Mouse (Mus musculus): ENCODE measurements around the gene Clip3.

Gene Clip3

DNA sequence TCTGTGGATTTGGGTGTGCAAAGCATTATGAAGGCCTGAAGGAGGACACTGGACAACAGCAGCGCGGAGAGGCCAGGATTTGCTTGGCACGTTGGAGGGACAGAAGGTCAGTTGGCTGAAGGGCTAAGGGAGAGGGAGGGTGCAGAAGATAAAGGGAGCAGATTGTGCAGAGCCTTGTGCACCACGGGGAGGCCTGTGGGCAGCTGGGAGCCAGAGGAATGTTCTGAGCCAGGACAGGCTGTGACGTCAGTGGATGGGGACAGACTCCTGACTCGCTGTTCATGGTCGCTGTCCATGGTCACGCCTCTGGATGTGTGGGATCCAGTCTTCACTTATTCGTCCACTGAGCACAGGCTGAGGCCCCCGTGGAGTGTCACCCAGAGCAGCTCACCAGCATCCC, 3.6 kb downstream of the Clip3 start:
- no peak for DNase-seq (ENCODE audit: low spot score)

DNA sequence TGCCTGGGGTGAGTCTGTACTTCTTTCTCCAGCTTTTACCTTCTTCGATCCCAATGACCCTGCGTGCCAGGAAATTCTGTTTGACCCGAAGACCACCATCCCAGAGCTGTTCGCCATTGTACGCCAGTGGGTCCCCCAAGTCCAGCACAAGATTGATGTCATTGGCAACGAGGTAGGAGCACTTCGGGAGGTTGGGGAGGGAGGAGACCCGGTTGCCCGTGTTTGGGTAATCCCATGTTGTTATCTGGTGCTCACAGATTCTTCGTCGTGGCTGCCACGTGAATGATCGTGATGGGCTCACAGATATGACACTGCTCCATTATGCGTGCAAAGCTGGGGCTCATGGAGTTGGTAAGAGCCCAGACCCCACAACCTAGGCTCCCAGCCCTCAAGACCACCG, 5.3 kb downstream of the Clip3 start:
- no peak for DNase-seq (ENCODE audit: low spot score)

DNA sequence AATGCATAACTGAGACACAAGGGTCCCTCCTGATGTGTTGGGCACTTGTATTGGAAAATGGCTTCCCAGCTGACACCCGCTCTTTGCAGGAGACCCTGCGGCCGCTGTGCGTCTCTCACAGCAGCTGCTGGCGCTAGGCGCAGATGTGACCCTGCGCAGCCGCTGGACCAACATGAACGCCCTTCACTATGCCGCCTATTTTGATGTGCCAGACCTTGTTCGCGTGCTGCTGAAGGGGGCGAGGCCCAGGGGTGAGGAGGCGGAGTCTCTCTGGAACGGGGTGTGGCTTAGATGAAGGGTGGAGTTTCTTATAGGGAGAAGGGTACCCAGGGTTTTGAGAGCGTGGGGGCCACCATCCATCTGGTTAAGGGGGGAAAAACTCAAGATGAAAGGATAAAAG, 5.7 kb downstream of the Clip3 start:
- no peak for DNase-seq (ENCODE audit: low spot score)

DNA sequence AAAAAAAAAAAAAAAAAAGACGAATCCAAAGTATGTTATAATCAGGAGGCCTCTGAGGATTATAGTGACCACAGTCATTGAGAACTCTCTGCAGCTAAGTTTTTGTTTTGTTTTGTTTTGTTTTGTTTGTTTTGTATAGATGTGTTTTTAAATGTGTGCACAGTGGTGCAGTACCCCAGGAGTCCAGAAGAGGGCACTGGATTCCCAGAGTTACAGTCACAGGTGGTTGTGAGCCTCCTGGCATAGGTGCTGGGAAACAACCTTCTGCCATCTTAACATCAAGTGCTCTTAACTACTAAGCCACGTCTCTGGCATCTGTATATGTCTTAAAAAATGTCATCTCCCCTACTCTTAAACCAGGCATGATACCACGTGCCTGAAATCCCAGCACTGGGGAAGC, 9.4 kb downstream of the Clip3 start:
- DNase-seq (ENCODE audit: low spot score) = no peak

DNA sequence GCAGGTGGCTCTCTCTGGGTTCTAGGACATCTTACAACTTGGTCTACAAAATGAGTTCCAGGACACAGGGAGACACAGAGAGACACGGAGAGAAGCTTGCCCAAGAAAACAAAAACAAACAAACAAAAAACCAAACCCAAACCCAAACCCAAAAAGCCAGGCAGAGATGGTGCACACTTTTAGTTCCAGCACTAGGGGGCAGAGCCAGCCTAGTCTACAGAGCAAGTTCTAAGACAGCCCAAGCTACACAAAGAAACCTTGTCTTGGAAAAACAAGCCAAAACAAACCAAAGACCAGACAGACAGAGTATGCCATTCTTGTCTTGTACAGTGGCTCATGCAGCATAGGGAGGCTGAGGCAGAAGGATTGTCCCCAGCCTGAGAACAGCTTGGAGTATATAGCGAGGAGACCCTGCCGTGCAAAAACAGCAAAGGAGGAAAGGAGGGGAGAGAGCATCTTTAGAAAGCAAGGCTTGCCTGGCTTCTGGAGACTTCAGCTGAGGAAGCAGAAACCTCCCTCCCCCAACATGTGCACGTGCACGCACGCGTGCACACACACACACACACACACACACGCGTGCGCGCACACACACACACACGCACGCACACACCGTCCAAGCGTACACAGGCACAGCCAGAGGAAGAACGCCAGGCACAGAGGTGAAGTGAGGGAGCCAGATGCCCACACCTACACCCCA, 14.7 kb downstream of the Clip3 start:
- no peak for DNase-seq (ENCODE audit: low spot score)

DNA sequence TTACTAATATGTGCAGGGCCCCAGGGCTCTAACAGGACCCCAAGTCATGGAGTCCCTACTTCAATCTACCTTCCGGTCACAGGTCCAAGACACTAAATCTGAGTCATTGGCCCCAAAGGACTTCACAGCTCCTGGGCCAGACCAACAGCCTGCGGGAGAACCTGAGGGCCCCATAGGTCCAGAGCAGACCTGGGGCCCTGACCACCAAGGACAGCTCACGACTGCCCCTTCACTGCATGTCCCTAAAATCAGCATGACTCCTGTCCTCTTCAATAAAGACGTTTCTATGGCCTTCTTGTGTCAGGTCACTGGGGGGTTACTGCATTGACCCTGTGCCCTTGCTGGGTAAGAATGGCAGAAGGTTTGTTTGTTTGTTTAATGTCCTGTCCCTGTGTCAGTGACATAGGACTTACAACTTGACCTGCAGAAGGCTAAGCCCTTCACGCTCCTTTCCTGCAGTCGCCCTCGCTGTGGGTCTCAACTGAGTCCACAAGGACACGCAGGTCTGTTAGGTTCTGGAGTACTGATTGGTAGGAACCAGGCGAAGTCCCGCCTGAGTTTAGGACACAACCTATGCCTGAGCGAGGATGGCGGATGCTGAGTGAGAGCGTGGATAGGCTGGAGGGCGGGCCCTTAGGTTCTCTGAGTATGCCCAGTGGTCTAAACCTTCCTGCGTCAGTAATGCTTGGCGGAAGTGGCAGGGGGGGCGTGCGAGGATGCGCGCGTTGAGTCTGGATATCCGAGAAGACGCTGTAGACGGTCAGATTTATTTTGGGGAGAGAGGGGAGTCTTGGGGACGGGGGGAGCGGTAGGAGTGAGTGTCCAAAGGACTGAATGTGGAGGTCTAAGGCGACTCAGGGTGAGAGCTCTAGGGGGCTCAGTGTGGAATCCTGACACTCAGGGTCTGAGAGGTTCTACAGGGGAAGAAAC, 16.8 kb downstream of the Clip3 start, which contains the start of gene Alkbh6:
Alkbh6 (plus strand) TSS at position 642 of the 930 bp plus-strand sequence.
- DNase-seq (ENCODE audit: low spot score) = peak; percentile 93

DNA sequence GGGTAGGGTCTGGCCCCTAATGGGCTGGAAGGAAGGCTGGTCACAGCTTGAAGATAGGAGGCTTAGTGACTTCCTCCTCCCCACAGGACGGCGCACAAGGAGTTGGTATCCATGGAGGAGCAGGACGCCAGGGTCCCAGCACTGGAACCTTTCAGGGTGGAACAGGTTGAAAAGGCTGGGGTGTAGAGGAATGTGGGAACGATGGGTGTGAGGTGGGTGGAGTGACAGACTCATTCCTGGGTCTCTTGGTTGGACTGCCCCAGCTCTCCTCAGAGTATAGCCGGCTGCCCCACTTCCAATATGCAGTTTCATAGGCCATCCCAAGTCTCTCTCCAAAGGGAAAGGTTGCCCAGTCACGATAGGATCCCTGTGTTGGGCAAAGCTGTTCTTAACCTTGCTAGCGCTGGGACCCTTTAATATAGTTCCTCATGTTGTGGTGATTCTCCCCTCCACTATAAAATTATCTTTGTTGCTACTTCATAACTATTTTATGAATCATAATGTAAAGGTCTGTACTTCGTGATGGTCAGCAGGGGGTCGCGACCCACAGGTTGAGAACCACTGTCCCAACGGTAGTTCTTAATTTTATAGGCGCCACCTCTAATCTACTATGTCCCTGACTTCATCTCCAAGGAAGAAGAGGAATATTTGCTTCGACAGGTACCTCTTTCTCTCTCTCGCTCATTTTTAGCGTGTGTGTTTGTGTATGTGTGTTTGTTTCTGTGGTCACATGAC, 18.0 kb downstream of the Clip3 start:
- no peak for DNase-seq (ENCODE audit: low spot score)

DNA sequence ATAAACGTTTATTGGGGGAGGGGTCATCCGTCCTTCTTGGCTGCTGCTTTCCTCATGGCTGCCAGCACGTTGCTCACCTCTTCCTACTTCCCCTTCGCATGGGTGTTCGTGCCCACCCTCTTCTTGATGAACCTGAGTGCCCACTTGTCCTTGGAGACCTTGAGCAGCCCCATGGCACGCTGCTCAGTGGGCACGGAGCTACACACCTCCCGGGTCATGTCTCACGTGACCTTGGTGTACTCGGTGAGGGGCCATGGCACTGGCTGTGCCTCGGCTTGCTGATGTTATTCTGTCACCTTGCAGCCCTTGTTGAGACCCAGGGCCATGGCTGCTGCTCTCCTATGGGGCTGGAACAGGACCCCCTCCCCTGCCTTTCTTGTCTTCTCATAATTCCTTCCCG, 18.6 kb downstream of the Clip3 start:
- no peak for DNase-seq (ENCODE audit: low spot score)

DNA sequence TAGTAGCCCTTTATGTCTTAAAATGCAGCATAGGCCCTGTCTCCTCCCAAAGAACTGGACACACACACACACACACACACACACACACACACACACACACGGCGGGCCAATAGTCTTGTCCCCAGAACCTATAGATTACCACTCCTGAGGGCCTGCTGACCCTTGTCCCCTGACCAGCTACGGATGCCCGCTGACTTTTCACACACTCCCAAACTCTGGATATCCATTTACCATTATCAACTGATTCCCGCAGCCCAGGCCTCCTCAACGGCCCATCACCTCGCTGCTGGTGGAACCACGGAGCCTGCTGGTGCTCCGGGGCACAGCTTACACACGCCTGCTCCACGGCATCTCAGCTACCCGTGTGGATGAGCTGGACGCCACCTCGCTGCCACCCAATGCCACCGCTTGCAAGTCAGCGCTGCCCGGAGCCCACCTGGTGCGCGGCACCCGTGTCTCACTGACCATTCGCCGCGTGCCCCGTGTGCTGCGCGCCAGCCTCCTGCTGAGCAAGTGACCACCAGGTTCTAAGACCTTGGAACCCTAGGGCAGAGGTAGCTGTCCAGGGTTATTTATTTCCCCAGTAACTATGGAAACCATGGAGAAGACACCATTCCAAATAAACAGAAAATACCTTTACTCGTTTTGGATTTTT, 22.3 kb downstream of the Clip3 start:
- DNase-seq (ENCODE audit: low spot score) = peak; percentile 62

DNA sequence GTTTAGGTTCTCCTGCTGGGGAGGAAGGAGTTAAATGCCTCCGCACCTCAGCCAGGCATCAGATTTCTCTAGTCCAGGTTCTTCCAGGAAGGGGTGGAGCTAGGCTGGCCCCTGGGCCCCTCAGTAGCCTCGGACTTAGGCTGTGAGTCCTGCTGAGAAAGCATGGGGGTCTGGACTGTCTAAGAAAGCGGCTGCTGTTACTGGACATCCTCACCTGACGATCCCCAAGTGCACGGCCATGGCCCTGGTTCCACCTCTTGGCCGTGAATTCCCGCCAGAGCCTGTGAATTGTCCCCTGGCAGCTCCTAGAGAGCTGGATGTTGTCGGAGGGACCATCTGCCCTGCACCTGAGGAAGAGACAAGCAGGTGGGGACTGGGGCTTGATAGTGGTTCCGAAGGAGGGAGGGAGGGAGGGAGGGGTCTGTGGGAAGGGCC, 23.2 kb downstream of the Clip3 start, which contains the start of gene Syne4:
Syne4 (plus strand) TSS at position 87 of the 435 bp plus-strand sequence.
- DNase-seq (ENCODE audit: low spot score) = peak; percentile 85

DNA sequence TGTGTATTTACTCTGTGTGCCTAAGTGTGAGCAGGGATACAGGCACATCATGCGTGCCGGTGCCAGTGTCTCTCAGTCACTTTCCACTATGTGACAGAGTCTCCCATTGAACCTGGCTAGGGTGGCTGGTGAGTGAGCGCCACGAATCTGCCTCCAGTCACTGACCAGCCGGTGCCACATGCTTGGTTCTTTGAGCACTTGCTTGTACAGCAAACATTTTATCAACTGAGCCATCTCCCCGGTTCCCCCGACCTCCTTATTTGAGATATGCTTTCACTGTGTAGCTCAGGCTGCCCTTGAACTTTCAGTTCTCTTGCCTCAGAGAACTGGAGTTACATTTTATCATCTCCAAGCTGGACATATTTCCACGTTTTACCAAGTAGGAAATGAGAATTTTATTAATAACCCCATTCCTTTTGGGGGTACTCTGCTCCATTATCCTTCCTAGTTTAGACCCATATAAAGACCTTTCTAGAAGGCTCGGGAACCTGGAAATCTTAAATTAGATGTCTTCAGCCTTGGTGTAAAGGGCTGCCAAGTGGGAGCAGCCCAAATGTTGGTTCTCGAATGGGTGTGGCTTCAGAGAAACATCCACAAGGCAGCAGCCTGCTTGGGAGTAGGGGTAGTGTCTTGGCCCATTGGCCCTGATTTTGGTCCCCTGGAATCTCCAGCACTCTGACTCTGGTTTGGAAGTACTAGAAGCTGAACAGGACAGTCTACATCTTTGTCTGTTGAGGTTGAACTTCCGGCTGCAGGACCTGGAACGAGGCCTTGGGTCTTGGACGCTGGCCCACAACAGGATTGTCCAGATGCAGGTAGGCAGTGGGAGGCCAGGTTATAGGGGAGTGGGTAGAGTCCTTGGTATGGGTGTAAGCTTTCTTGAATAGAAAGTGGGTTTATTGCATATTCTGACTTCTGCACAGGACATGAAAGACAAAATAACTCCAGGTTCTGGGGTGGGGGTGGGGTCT, 24.3 kb downstream of the Clip3 start:
- DNase-seq (ENCODE audit: low spot score) = no peak

DNA sequence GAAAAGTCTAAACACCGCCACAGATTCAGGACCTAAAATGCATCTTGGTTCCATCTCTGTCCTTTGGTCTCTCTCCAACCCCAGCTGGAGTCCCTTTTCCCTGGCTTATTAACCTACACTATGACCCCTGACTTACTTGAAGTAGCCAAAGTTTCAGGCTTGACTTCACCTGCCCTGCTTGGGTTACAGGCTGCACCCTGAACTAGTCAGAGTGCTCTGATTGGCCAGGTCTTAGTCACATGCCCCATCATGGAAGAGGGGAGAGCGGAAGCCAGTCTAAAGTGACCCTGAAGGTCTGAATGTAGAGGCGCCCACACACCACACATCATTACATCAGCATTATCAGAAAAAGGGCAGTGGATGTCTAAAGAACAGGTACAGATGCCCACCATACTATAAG, 26.6 kb downstream of the Clip3 start:
- no peak for DNase-seq (ENCODE audit: low spot score)

DNA sequence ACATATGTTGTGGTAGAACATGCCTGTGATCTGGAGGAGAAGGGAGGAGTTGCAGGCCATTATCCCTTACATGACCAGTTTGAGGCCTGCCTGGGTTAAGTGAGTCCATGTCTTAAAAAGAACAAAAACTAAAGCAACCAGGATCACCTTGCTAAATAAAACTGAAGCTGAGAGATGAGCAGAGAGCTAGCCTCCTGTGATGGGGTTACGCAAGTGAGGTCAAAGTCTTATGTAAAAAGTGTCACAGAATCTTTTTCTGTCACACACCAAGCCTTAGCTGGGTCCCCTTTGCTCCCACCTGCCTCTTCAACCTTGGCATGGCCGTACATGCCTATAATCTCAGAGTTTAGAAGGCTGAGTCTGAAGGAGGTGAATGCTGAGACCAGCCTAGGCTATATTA, 29.4 kb downstream of the Clip3 start:
- DNase-seq (ENCODE audit: low spot score) = peak; percentile 61

DNA sequence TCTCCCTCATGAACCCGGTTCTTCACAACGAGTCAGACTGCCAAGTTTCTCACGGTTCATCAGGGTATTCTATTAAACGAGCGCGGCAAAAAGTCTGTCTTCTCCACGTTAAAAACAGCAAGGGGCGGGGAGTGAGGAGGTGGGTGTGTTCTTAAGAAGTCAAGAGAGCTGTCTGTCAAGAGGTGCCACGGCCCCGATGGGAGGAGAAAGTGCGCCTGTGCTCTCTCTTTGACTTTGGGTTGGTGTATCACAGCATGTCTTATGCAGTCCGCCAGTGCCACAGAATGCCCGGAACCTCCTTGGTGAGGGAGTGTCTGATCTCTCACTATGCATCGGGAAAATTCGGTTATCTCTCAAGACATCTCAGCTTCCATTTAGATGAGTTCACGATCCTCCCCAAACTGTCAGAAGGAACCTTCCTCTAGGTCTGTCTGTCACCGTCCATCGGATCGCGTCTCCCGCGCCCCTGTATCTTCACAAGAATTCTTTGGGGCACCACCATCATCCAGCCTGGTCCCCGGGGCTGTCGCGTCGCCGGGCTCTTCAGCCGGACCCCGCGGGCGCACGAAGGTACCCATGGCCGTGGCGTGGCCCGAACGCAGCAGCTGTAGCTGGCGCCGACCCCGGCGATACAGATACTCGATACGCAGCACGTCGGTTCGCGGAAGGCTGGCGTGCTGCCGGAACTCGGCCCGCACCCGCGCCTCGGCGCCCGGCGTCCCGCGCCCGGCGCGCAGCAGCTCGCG, 30.2 kb downstream of the Clip3 start, which contains the start of gene E130208F15Rik:
E130208F15Rik (plus strand) TSS at position 202 of the 746 bp plus-strand sequence.
- peak; percentile 81 for DNase-seq (ENCODE audit: low spot score)

DNA sequence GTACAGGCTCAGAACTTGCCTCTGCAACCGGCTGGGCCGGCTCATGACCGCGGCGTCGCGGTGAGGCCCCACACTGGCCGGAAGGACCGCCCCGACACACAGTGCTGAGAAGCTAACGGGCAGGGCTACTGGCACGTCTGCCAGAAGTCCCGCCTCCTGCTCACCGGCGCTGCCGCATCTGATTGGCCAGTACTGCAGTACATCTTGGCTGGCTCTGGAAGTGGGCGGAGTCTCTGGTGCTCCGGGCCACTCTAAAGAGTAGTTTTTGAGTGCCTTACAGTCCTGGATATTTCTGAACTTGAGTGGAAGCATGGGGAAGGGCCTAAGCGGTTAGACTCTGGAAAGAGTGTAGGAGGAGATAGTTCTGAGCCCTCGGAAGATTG, 30.7 kb downstream of the Clip3 start:
- DNase-seq (ENCODE audit: low spot score) = peak; percentile 97

DNA sequence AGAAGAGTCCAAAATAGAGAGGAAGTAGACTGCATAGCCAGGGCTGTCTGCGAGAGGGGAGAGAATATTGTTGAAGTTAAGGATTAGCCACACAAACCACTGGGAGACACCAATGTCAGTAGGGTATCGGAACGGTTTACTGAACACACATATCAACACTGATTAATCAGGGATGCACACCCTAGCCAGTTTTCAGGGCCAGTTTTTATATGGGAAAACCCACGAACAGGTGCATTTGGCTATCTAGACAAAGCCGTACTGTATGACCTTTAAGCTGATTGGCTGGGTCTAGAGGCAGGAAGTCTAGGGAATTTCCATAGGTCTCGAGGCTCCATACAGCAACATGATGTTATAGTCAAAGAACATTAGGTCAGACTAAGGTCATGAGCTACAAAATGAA, 31.3 kb downstream of the Clip3 start:
- no peak for DNase-seq (ENCODE audit: low spot score)

DNA sequence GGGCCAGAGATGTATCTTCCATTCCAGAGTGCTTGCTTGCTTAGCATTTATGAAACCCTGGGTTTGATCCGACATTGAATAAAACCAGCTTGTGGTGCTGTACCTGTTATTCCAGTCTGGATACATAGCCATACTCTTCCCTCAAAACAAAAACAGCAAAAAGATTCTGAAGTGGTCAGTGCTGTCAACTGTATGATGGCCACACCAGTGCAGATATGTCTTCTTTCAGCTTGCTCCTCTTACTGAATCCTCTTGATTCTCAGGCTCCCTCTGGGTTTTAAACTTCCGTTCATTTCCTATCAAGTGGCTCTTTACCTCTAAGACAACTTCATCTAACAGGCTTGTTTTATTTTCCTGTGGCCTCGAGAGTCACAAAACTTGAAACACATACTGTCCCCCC, 32.3 kb downstream of the Clip3 start, which contains the start of gene Sdhaf1:
Sdhaf1 (minus strand) TSS at position 101 of the 400 bp plus-strand sequence.
- DNase-seq (ENCODE audit: low spot score) = no peak

DNA sequence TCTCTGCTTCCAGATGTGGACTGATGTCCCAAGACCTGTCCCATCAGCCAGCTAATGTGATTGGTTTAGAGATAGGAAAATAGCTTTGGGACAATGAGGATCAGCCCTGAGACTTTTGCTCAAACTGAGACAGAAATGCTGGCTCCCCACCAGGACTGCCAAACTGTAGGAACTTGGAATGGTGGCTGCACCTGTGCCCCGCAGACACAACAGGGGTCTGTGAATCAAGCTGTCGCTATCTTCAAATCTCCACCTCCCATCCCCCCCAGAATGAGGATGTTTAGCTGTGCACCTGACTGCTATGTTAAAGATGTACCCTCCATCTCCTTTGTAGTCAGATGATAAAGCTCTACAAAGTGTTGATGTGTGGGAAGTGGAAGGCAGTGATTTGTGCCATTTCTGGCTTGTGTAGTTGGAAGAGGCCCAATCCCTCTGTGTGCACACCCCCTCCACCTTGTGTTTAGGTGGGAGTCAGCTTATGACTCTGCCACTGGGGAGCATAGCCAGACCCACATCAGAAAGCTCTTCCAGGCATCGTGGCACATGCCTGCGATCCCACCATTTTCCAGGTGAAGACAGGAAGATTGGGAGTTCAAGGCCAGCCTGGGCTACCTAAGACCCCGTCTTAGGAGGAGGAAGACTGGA, 32.9 kb downstream of the Clip3 start:
- DNase-seq (ENCODE audit: low spot score) = no peak

DNA sequence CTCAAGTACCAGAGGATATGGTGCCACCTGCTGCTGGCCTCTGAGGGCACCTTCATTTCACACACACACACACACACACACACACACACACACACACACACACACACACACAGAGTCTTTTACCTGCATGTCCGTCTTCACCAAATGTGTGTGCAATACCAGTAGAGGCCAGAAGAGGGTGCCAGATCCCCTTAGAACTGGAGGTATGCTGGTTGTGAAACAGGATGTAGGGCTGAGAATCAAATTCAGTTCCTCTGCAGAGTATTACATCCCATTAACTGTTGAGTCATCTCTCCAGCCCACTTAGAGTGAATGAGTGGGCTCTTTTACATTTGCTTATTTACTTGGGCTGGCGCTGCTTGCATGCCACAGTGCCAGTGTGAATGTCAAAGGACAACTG, 33.8 kb downstream of the Clip3 start:
- no peak for DNase-seq (ENCODE audit: low spot score)

Measured in yolk sac, embryonic 10.5 days (tissue).